Mouse (Mus musculus) thymus, adult 2 months (tissue): ENCODE measurements at regions not wholly inside any gene's neighbourhood (a gene's known extent, or its start where the extent isn't known, plus 50 kb on each side); places are given as distances from the start of the nearest gene placed in this dataset.

Experiments used
- CTCF ChIP-seq: fragments of 200-500 bp; IDR thresholded peaks from 2 replicates; pipeline ENCODE4 v1.5.1; 2012; ENCODE audit warnings: mild to moderate bottlenecking, control low read depth, low read length, moderate library complexity, borderline replicate concordance; ENCODE audit not compliant: control insufficient read depth, poor library complexity, insufficient read depth; ENCODE audit errors: extremely low read depth
- POLR2A ChIP-seq: fragments of 200-500 bp; IDR thresholded peaks from 2 replicates; pipeline ENCODE4 v1.6.1; 2012; ENCODE audit warnings: mild to moderate bottlenecking, low read length, control low read depth, moderate library complexity; ENCODE audit not compliant: control insufficient read depth, poor library complexity, insufficient read depth; ENCODE audit errors: extremely low read depth

GRCm38 (mm10) chrX:11837566-11837965 lies 322.6 kb downstream of the Bcor start:
- TF ChIP-seq CTCF (no peak), POLR2A (no peak)
